Mouse (Mus musculus): Measurements from ENCODE around the gene Zdhhc9. TPM values are rescaled to one million over a fixed set of nuclear protein-coding genes. Genes with fewer than 3 reads are reported as not detected.
A peak's percentile ranks its signal among the peaks of the same experiment; 100 is the strongest.

Zdhhc9 gene
- total and polyA plus RNA-seq, 3 experiments: 10.9 to 22.3 (median 17.7) TPM

DNA sequence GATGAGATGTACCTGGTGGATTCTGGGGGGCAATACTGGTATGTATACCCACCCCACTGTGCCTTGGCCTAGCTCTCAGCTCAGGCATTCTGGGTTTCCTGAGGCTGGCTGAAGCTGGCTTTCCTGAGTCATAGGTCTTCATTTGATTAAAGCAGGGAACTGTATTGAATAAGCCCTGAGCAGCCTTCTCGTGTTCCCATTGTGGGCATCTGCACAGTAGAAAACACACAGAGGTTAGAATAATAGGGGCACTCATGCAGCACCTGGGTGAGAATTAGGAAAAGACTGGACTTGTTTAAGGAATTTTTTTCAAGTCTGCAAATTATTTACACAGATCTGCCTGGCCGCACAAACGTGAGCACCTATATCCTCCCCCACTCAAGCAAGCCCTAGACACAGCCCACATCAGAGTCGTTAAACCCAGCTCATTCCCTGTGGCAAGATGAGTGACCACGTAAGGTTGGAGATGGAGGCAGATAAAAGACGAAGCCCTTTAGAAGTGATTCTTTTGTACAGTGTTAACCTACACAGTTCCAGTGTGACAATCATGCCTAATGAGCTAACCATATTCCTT is 81.7 kb downstream of the Zdhhc9 start:
- DNase-seq: no peak

DNA sequence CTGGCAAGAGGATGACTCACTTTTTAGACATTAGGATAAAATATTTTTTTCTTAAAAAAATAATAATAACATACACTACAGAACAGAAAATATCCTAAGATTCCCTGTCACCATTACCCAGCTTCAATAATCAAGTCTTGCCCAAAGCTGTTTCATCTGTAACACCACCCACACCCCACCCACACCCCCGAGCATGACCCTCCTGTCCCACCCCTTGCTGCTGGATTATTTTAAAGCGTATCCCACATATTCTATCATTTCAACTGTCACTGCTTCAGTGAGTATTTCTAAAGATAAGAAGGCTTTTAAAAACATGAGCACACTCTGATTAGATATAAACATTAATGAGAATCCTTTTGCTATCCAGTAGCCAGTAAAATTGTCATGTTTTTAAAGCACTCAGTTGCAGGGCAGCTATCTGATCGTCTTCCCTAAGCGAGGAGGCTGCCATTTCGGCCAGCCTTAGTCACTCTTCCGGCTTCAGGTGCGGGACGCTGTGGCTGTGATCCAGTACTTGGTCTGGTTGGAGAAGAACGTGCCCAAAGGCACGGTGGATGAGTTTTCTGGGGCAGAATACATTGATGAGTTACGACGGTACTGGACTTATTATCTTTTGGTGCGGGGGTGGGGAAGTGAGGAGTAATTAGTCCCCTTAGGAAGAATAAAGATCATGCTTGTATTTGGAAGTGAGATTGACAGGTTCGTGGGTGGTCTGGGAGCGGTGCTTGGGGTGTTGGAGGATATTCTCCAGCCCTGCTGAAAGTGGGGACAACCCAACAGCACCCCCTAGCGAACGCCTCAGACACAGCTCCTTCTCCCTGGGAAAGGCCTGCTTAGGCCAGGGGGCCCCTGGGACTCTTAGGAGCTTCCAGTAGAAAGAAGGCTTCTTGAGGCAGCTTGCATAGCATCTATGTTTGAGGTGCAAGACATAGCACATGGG is 84.3 kb downstream of the Zdhhc9 start:
- DNase-seq: peak; percentile 65

Other genes starting within 250 kb of the Zdhhc9 start
- 1 to 10 TPM; 1.6 to 5.0 TPM for gene Apln, start 174.0 kb downstream of the Zdhhc9 start, total RNA-seq (2021)
- 3.1 and 8.3 TPM in 2 replicates for gene Apln, start 174.0 kb downstream of the Zdhhc9 start, polyA plus RNA-seq (2012; rRNA removed)
- gene Xpnpep2, start 100.2 kb downstream of the Zdhhc9 start, total RNA-seq (2021): 1 to 10 TPM; 1.4 to 1.6 TPM
- 0.59 and 1.1 TPM in 2 replicates for gene Xpnpep2, start 100.2 kb downstream of the Zdhhc9 start, polyA plus RNA-seq (2012; rRNA removed)
- 1 to 10 TPM; 1.2 to 1.6 TPM for gene Sash3, start 62.4 kb downstream of the Zdhhc9 start, total RNA-seq (2021)
- 1.3 and 1.4 TPM in 2 replicates for gene Sash3, start 62.4 kb downstream of the Zdhhc9 start, polyA plus RNA-seq (2012; rRNA removed)
- gene Utp14a, start 48.0 kb upstream of the Zdhhc9 start, total RNA-seq (2021): 10 to 100 TPM; 12.5 to 19.5 TPM
- gene Utp14a, start 48.0 kb upstream of the Zdhhc9 start, polyA plus RNA-seq (2012; rRNA removed): 0.42 and 0.48 TPM in 2 replicates
- 10 to 100 TPM in 1 of 2 experiments, 1 to 10 TPM in 1; 9.4 to 11.5 TPM for gene Bcorl1, start 132.5 kb upstream of the Zdhhc9 start, total RNA-seq (2021)
- 3.6 and 5.2 TPM in 2 replicates for gene Bcorl1, start 132.5 kb upstream of the Zdhhc9 start, polyA plus RNA-seq (2012; rRNA removed)